Mouse (Mus musculus) erythroblast, embryonic 14.5 days (primary cell): ENCODE measurements around the gene Rasl10b. TPM values are rescaled to one million over a fixed set of nuclear protein-coding genes. Genes with fewer than 3 reads are reported as not detected.

Source experiments
- H3K27me3 ChIP-seq: 2 replicates; pipeline ENCODE4 v1.6.1; 2012; ENCODE audit warnings: inconsistent platforms; ENCODE audit not compliant: control insufficient read depth
- H3K36me3 ChIP-seq: 2 replicates; pipeline ENCODE4 v1.6.1; 2012; ENCODE audit warnings: mild to moderate bottlenecking, inconsistent platforms; ENCODE audit not compliant: control insufficient read depth
- H3K4me1 ChIP-seq: 2 replicates; pipeline ENCODE4 v1.6.1; 2012; ENCODE audit warnings: inconsistent platforms; ENCODE audit not compliant: control insufficient read depth
- H3K4me3 ChIP-seq: replicated peaks from 2 replicates; pipeline ENCODE3; 2012; ENCODE audit warnings: moderate library complexity, mild to moderate bottlenecking, inconsistent platforms
- H3K9me3 ChIP-seq: 2 replicates; pipeline ENCODE4 v1.6.1; 2012; ENCODE audit warnings: low read length, inconsistent platforms, mixed read lengths; ENCODE audit not compliant: control insufficient read depth
- GATA1 ChIP-seq: IDR thresholded peaks from 2 replicates; pipeline ENCODE4 v1.6.1; 2012; ENCODE audit warnings: low read length, inconsistent platforms, mixed read lengths
- TAL1 ChIP-seq: IDR thresholded peaks from 3 replicates; pipeline ENCODE4 v1.6.1; 2012; ENCODE audit warnings: low read length, inconsistent platforms, mixed read lengths
- polyA plus RNA-seq: library from polyadenylated mRNA; stranded (reverse); fragments of >175 nt; gene quantifications from 2 replicates; pipeline ENCODE4 v1.2.3, GENCODE M21; 2012

Gene Rasl10b
- not detected in 2 replicates for polyA plus RNA-seq

GRCm38 (mm10) chr11:83409087-83409754, at the start of gene Rasl10b:
Rasl10b (plus strand) TSS chr11:83409137.
- H3K27me3 ChIP-seq = peaks cover 58% of the 10 kb centered on the region
- peak within 1 kb of the TSS; percentile 36 for H3K4me3 ChIP-seq
- no peak for TF ChIP-seq TAL1
- no peak for TF ChIP-seq GATA1
- peaks cover 4% of the 10 kb centered on the region for H3K36me3 ChIP-seq
- H3K4me1 ChIP-seq = no peaks in the 10 kb centered on the region
- H3K9me3 ChIP-seq = no peaks in the 10 kb centered on the region

- Histone ChIP-seq H3K36me3 (peaks cover 63% of the 10 kb centered on the region), H3K4me3 (no peak overlapping the region), H3K27me3 (no peaks in the 10 kb centered on the region), H3K4me1 (no peaks in the 10 kb centered on the region), H3K9me3 (no peaks in the 10 kb centered on the region)
- TF ChIP-seq TAL1 (no peak), GATA1 (no peak)
These were observed 44.3 kb upstream of the Rasl10b start for GRCm38 (mm10) chr11:83364656-83365055.

- peaks cover 87% of the 10 kb centered on the region for H3K36me3 ChIP-seq
- TF ChIP-seq GATA1 (no peak), TAL1 (no peak)
These were observed 37.7 kb upstream of the Rasl10b start for GRCm38 (mm10) chr11:83371267-83371666.

GRCm38 (mm10) chr11:83379745-83380341, 29.1 kb upstream of the Rasl10b start:
- H3K27me3 ChIP-seq = no peaks in the 10 kb centered on the region
- H3K9me3 ChIP-seq = no peaks in the 10 kb centered on the region
- peaks cover 44% of the 10 kb centered on the region for H3K36me3 ChIP-seq
- H3K4me3 ChIP-seq = no peak overlapping the region
- H3K4me1 ChIP-seq = peaks cover 15% of the 10 kb centered on the region
- TF ChIP-seq TAL1 = no peak
- no peak for TF ChIP-seq GATA1

More at GRCm38 (mm10) chr11:83371267-83371666, 37.7 kb upstream of the Rasl10b start:
- Histone ChIP-seq H3K4me3 (no peak overlapping the region), H3K9me3 (no peaks in the 10 kb centered on the region), H3K27me3 (no peaks in the 10 kb centered on the region), H3K4me1 (no peaks in the 10 kb centered on the region)

- TF ChIP-seq TAL1 (no peak), GATA1 (no peak)
- Histone ChIP-seq H3K9me3 (no peaks in the 10 kb centered on the region), H3K4me3 (no peak overlapping the region), H3K36me3 (peaks cover 23% of the 10 kb centered on the region), H3K4me1 (peaks cover 14% of the 10 kb centered on the region), H3K27me3 (no peaks in the 10 kb centered on the region)
These were observed 25.9 kb upstream of the Rasl10b start for GRCm38 (mm10) chr11:83382876-83383531.

- Histone ChIP-seq H3K9me3 (no peaks in the 10 kb centered on the region), H3K36me3 (peaks cover 22% of the 10 kb centered on the region), H3K4me1 (peaks cover 13% of the 10 kb centered on the region), H3K27me3 (no peaks in the 10 kb centered on the region), H3K4me3 (no peak overlapping the region)
- no peak for TF ChIP-seq TAL1
- TF ChIP-seq GATA1 = no peak
These were observed 25.4 kb upstream of the Rasl10b start for GRCm38 (mm10) chr11:83383532-83383887.

GRCm38 (mm10) chr11:83393062-83393461, 15.9 kb upstream of the Rasl10b start:
- Histone ChIP-seq H3K4me3 (no peak overlapping the region), H3K36me3 (peaks cover 82% of the 10 kb centered on the region), H3K27me3 (no peaks in the 10 kb centered on the region), H3K4me1 (no peaks in the 10 kb centered on the region), H3K9me3 (no peaks in the 10 kb centered on the region)
- TF ChIP-seq TAL1 (no peak), GATA1 (no peak)

- peaks cover 86% of the 10 kb centered on the region for H3K36me3 ChIP-seq
These were observed 14.0 kb upstream of the Rasl10b start for GRCm38 (mm10) chr11:83394802-83395439.

GRCm38 (mm10) chr11:83397626-83398025, 11.3 kb upstream of the Rasl10b start:
- H3K4me1 ChIP-seq = no peaks in the 10 kb centered on the region
- no peak overlapping the region for H3K4me3 ChIP-seq
- no peaks in the 10 kb centered on the region for H3K27me3 ChIP-seq
- no peaks in the 10 kb centered on the region for H3K9me3 ChIP-seq
- H3K36me3 ChIP-seq = peaks cover 75% of the 10 kb centered on the region
- TF ChIP-seq TAL1 = no peak
- no peak for TF ChIP-seq GATA1

More at GRCm38 (mm10) chr11:83394802-83395439, 14.0 kb upstream of the Rasl10b start:
- TF ChIP-seq GATA1 = no peak
- TF ChIP-seq TAL1 = no peak
- no peaks in the 10 kb centered on the region for H3K9me3 ChIP-seq
- H3K4me1 ChIP-seq = no peaks in the 10 kb centered on the region
- H3K27me3 ChIP-seq = no peaks in the 10 kb centered on the region
- no peak overlapping the region for H3K4me3 ChIP-seq
